Mouse (Mus musculus): ENCODE measurements at regions not wholly inside any gene's neighbourhood (a gene's known extent, or its start where the extent isn't known, plus 50 kb on each side); places are given as distances from the start of the nearest gene placed in this dataset.

- 79% methylated on average over 7 of the region's 7 CpGs for WGBS
- H3K4me1 ChIP-seq (replicated peaks; ENCODE audit: control insufficient read depth, insufficient read depth, low read length) = no peaks in the 10 kb centered on the region
- H3K36me3 ChIP-seq (replicated peaks; ENCODE audit: control insufficient read depth, insufficient read depth) = no peaks in the 10 kb centered on the region
- H3K9ac ChIP-seq = no peak overlapping the region
- DNase-seq (ENCODE audit: low spot score) (no peak), ATAC-seq (ENCODE audit: low FRiP score) (no peak)
- H3K4me2 ChIP-seq (replicated peaks) = no peak overlapping the region
- no peak overlapping the region for H3K27ac ChIP-seq
- H3K4me3 ChIP-seq (replicated peaks; ENCODE audit: low read length) = no peak overlapping the region
- no peaks in the 10 kb centered on the region for H3K9me3 ChIP-seq (ENCODE audit: control insufficient read depth, low read length)
- no peaks in the 10 kb centered on the region for H3K27me3 ChIP-seq (ENCODE audit: control insufficient read depth, insufficient read depth, low read length)
Observed at GRCm38 (mm10) chr13:101190249-101190830, 357.1 kb upstream of the Slc30a5 start.

- Histone ChIP-seq H3K4me3 (replicated peaks; ENCODE audit: low read length) (no peak overlapping the region), H3K4me2 (replicated peaks) (no peak overlapping the region), H3K27ac (no peak overlapping the region), H3K9ac (no peak overlapping the region), H3K36me3 (replicated peaks; ENCODE audit: control insufficient read depth, insufficient read depth) (no peaks in the 10 kb centered on the region), H3K4me1 (replicated peaks; ENCODE audit: control insufficient read depth, insufficient read depth, low read length) (no peaks in the 10 kb centered on the region), H3K9me3 (ENCODE audit: control insufficient read depth, low read length) (no peaks in the 10 kb centered on the region), H3K27me3 (ENCODE audit: control insufficient read depth, insufficient read depth, low read length) (no peaks in the 10 kb centered on the region)
- WGBS = 89% methylated on average over 2 of the region's 2 CpGs
- ATAC-seq (ENCODE audit: low FRiP score) = no peak
- no peak for DNase-seq (ENCODE audit: low spot score)
Observed at GRCm38 (mm10) chr13:101182387-101182786, 349.2 kb upstream of the Slc30a5 start.

- Histone ChIP-seq H3K9ac (no peak overlapping the region), H3K36me3 (replicated peaks; ENCODE audit: control insufficient read depth, insufficient read depth) (no peaks in the 10 kb centered on the region), H3K27ac (no peak overlapping the region), H3K4me1 (replicated peaks; ENCODE audit: control insufficient read depth, insufficient read depth, low read length) (no peaks in the 10 kb centered on the region), H3K4me2 (replicated peaks) (no peak overlapping the region), H3K4me3 (replicated peaks; ENCODE audit: low read length) (no peak overlapping the region), H3K27me3 (ENCODE audit: control insufficient read depth, insufficient read depth, low read length) (no peaks in the 10 kb centered on the region), H3K9me3 (ENCODE audit: control insufficient read depth, low read length) (no peaks in the 10 kb centered on the region)
- 65% methylated on average over 8 of the region's 8 CpGs for WGBS
- ATAC-seq (ENCODE audit: low FRiP score) (no peak), DNase-seq (ENCODE audit: low spot score) (no peak)
Observed at GRCm38 (mm10) chr13:101175017-101175689, 341.9 kb upstream of the Slc30a5 start.

DNA sequence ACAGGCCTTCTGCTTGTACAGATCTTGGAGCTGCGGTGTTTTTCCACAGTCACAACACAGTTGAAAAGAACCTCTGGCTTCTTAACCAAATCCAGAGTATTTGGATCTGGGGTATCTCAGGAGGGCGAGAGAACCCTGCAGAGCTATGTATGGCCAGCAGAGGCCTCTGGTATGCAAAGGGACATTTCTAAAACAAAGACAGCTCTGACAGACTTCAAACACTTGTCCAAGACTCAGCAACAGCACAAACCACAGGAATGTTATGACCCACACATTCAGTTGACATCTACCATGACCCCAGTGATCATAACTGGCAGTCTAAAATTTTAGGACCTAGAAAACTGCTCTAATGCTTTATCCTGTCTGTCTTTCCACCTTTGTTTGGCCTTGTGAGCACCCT lies 328.5 kb upstream of the Slc30a5 start:
- ATAC-seq (ENCODE audit: low FRiP score) (no peak), DNase-seq (ENCODE audit: low spot score) (no peak)
- Histone ChIP-seq H3K4me3 (replicated peaks; ENCODE audit: low read length) (no peak overlapping the region), H3K27ac (no peak overlapping the region), H3K4me1 (replicated peaks; ENCODE audit: control insufficient read depth, insufficient read depth, low read length) (no peaks in the 10 kb centered on the region), H3K9ac (no peak overlapping the region), H3K4me2 (replicated peaks) (no peak overlapping the region), H3K36me3 (replicated peaks; ENCODE audit: control insufficient read depth, insufficient read depth) (no peaks in the 10 kb centered on the region), H3K9me3 (ENCODE audit: control insufficient read depth, low read length) (no peaks in the 10 kb centered on the region), H3K27me3 (ENCODE audit: control insufficient read depth, insufficient read depth, low read length) (no peaks in the 10 kb centered on the region)
- WGBS = 64% methylated on average over 2 of the region's 2 CpGs

GRCm38 (mm10) chr13:101159878-101160277 lies 326.7 kb upstream of the Slc30a5 start:
- Histone ChIP-seq H3K4me1 (replicated peaks; ENCODE audit: control insufficient read depth, insufficient read depth, low read length) (no peaks in the 10 kb centered on the region), H3K9ac (no peak overlapping the region), H3K9me3 (ENCODE audit: control insufficient read depth, low read length) (no peaks in the 10 kb centered on the region), H3K27me3 (ENCODE audit: control insufficient read depth, insufficient read depth, low read length) (no peaks in the 10 kb centered on the region), H3K27ac (no peak overlapping the region), H3K36me3 (replicated peaks; ENCODE audit: control insufficient read depth, insufficient read depth) (no peaks in the 10 kb centered on the region), H3K4me2 (replicated peaks) (no peak overlapping the region), H3K4me3 (replicated peaks; ENCODE audit: low read length) (no peak overlapping the region)
- ATAC-seq (ENCODE audit: low FRiP score) (no peak), DNase-seq (ENCODE audit: low spot score) (no peak)
- WGBS = 91% methylated on average over 3 of the region's 3 CpGs

- Histone ChIP-seq H3K9ac (no peak overlapping the region), H3K9me3 (ENCODE audit: control insufficient read depth, low read length) (no peaks in the 10 kb centered on the region), H3K36me3 (replicated peaks; ENCODE audit: control insufficient read depth, insufficient read depth) (no peaks in the 10 kb centered on the region), H3K4me3 (replicated peaks; ENCODE audit: low read length) (no peak overlapping the region), H3K4me1 (replicated peaks; ENCODE audit: control insufficient read depth, insufficient read depth, low read length) (no peaks in the 10 kb centered on the region), H3K4me2 (replicated peaks) (no peak overlapping the region), H3K27ac (no peak overlapping the region), H3K27me3 (ENCODE audit: control insufficient read depth, insufficient read depth, low read length) (no peaks in the 10 kb centered on the region)
- DNase-seq (ENCODE audit: low spot score) (no peak), ATAC-seq (ENCODE audit: low FRiP score) (no peak)
Observed at GRCm38 (mm10) chr13:101153760-101154159, 320.5 kb upstream of the Slc30a5 start.

DNA sequence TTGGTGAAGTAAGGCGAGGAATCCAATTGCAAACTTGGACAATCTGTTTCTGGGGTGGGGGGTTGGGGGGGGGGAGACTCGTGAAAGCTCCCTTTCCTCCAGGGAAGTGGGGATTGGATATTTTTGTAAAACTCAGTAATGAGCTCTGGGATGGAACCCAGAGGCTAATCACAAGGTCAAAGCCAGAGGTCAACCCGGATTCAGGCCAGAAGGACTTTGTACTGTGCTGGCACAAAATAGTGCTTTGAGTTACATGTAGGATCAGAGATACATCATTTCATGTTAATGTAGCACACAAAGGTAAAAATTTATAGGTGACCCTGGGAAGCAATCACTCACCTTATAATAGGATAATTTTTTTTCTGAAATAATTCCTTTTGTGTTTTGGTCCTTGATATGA lies 309.5 kb upstream of the Slc30a5 start:
- no peaks in the 10 kb centered on the region for H3K4me1 ChIP-seq (replicated peaks; ENCODE audit: control insufficient read depth, insufficient read depth, low read length)
- DNase-seq (ENCODE audit: low spot score) (no peak), ATAC-seq (ENCODE audit: low FRiP score) (no peak)
- no peaks in the 10 kb centered on the region for H3K36me3 ChIP-seq (replicated peaks; ENCODE audit: control insufficient read depth, insufficient read depth)
- H3K4me3 ChIP-seq (replicated peaks; ENCODE audit: low read length) = no peak overlapping the region
- no peak overlapping the region for H3K4me2 ChIP-seq (replicated peaks)
- H3K27ac ChIP-seq = no peak overlapping the region
- H3K27me3 ChIP-seq (ENCODE audit: control insufficient read depth, insufficient read depth, low read length) = no peaks in the 10 kb centered on the region
- WGBS = 76% methylated on average over 3 of the region's 3 CpGs
- no peaks in the 10 kb centered on the region for H3K9me3 ChIP-seq (ENCODE audit: control insufficient read depth, low read length)
- no peak overlapping the region for H3K9ac ChIP-seq

GRCm38 (mm10) chr13:101142104-101142735 lies 309.0 kb upstream of the Slc30a5 start:
- Histone ChIP-seq H3K27ac (no peak overlapping the region), H3K9me3 (ENCODE audit: control insufficient read depth, low read length) (no peaks in the 10 kb centered on the region), H3K4me2 (replicated peaks) (no peak overlapping the region), H3K9ac (no peak overlapping the region), H3K4me1 (replicated peaks; ENCODE audit: control insufficient read depth, insufficient read depth, low read length) (no peaks in the 10 kb centered on the region), H3K4me3 (replicated peaks; ENCODE audit: low read length) (no peak overlapping the region), H3K27me3 (ENCODE audit: control insufficient read depth, insufficient read depth, low read length) (no peaks in the 10 kb centered on the region), H3K36me3 (replicated peaks; ENCODE audit: control insufficient read depth, insufficient read depth) (no peaks in the 10 kb centered on the region)
- DNase-seq (ENCODE audit: low spot score) (no peak), ATAC-seq (ENCODE audit: low FRiP score) (no peak)
- 89% methylated on average over 6 of the region's 6 CpGs for WGBS

DNA sequence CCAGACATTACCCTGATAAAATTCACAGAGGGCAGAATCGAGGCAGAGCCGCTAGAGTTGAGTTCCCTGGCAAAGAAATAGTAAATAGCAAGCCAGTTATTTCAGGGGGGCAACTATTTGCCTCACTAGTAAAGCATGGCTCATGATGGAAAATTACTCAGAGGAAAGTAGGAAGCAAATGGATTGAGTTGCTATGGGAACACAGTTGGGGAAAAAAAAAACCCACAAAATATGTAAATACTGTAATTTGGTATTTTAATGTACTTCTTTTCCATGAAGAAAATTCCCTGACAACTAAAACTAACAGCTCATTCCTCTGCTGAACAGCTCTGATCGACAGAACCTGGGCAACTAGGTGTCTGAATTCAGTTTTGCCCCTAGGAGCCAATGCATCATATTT lies 296.2 kb upstream of the Slc30a5 start:
- H3K36me3 ChIP-seq (replicated peaks; ENCODE audit: control insufficient read depth, insufficient read depth) = no peaks in the 10 kb centered on the region
- H3K9me3 ChIP-seq (ENCODE audit: control insufficient read depth, low read length) = no peaks in the 10 kb centered on the region
- no peak overlapping the region for H3K4me2 ChIP-seq (replicated peaks)
- no peaks in the 10 kb centered on the region for H3K27me3 ChIP-seq (ENCODE audit: control insufficient read depth, insufficient read depth, low read length)
- no peak overlapping the region for H3K9ac ChIP-seq
- 78% methylated on average over 3 of the region's 3 CpGs for WGBS
- DNase-seq (ENCODE audit: low spot score) = no peak
- no peak overlapping the region for H3K27ac ChIP-seq
- H3K4me1 ChIP-seq (replicated peaks; ENCODE audit: control insufficient read depth, insufficient read depth, low read length) = no peaks in the 10 kb centered on the region
- no peak overlapping the region for H3K4me3 ChIP-seq (replicated peaks; ENCODE audit: low read length)
- ATAC-seq (ENCODE audit: low FRiP score) = no peak
